Mouse (Mus musculus) embryo, embryonic 10 days (tissue): ENCODE data around the gene Fam228a.
A peak's percentile ranks its signal among the peaks of the same experiment; 100 is the strongest.
"Not testable (repeated sequence)": the region's sequence is repeated elsewhere in the genome, so short reads cannot be mapped to it uniquely, and the experiment has no call there.

Experiments used
- DNase-seq: peaks from one replicate; pipeline ENCODE4 v3.0.0-alpha.2; 2015; ENCODE audit warnings: low spot score

Fam228a gene

DNA sequence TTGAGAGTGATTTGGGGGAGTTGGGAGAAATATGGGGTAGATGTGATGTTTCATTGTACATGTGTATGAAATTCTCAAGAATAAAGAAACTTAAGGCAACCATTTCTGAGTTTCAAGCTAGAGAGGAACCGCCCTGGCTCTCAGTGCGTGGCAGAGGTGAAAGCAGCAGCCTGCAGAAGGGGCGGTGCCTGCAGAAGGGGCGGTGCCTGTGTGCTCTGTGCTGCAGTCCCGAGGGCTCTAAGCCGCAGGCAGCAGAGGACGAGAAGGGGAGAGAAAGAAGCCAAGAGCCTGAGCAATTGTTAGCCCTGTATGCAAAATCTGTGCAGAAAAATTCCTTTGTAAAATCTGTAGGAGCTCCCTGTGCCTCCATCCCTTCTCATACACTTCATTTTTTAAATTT lies 20.8 kb downstream of the Fam228a start:
- DNase-seq, result peak; percentile 74

DNA sequence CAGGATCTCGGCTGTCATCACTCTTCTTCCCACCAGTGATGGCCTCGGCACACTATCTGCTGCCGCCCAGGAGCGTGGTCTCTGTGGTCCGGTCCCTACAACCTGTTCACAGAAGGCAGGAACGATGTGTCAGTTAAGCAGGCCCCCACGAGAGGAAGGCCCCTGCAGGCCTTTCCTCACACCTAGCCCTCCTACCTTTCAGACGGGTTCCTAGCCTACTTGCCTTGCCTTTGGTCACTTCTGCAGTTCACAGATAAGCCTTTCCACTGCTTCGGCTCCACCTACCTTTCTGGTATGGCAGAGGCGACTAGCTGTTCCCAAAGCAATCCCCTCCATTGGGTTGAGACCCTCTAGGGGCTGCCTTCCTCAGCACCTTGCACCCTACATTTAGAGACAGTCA lies 22.6 kb downstream of the Fam228a start:
- DNase-seq, result no peak

DNA sequence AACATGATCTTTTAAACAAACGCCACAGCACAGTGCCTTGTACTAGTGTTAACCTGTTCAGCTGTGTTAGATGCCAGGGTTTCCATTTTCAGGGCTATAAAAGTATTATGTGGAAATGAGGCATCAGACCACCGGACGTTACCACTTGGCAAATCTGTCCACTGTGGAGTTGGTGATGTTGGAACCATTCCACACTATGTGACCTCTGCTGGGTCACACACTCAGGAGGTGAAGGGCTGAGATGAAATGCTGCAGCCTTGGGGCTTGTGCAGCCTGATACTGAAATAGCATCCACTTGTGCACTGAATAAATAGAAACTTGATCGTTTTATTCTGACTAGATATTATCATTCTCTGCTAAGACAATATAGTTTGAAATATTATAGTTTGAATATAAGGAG lies 24.9 kb downstream of the Fam228a start:
- DNase-seq, result no peak

DNA sequence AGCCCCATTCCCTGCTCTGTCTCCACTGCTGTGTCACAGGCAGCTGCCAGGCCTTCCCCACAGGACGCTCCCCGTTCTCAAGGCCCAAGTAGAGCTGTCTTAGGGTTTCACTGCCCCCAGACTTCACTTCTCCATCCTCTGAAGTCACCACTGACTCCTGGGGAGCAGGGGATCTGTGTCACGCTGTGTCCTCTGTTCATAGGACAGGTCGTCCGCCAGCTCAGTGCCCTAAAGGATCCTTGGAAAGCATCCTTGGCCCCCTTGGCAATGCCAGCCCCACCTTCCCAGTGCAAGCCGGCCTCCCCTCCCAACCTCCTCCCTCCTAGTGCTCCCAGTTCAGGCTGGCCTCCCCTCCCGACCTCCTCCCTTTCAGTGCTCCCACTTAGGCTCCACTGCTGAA lies 28.3 kb downstream of the Fam228a start:
- DNase-seq, result no peak

DNA sequence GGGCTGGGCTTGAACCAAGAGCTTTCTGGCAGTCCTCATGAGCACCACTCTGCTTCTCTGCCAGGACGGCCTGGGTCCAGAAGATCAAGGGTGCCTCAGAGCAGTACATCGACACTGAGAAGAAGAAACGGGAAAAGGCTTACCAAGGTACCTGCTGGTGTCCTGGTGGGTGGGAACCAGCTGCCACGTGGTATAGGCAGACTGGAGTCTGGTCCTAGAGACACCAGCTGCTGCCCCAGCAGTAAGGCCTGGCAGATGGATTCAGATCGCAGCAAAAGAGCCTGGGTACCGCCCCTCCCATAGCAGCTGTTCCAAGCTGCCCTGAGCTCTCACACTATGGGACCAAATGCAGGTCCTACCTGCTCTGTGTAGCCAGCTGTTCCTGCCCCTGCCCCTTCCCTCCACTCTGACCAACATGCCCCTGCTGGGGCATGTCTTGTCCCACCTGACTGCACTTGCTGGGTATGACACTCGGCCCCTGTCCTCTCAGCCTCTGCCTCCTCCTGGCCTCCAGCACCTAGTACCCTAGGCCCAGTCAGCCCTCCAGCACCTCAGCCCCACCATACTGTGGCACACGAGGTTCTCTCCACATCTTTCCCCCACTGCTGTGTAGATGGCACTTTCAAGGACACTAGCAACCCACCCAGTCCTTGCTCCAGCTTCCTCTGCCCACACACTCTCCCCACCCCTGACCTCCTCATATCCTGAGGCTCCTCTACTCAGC lies 29.2 kb downstream of the Fam228a start:
- no peak for DNase-seq

DNA sequence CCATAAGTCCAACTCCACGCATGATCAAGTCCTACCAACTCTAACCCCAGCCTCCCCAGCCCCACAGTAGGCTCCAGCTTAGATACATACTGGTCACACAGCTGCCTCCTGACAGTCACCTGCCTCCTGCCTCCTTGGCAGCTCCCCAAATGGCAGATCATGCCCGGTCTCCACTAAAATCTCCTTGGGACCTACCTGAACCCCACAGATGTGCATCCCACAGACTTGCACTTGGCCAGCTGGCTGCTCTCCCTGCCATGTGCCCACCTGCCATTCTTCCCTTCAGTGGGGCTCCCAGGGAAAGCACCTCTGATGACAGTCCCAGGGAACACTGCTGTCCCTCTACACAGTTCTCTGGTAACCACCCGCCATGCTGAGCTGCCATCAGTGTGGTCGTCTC lies 29.9 kb downstream of the Fam228a start:
- no peak for DNase-seq

DNA sequence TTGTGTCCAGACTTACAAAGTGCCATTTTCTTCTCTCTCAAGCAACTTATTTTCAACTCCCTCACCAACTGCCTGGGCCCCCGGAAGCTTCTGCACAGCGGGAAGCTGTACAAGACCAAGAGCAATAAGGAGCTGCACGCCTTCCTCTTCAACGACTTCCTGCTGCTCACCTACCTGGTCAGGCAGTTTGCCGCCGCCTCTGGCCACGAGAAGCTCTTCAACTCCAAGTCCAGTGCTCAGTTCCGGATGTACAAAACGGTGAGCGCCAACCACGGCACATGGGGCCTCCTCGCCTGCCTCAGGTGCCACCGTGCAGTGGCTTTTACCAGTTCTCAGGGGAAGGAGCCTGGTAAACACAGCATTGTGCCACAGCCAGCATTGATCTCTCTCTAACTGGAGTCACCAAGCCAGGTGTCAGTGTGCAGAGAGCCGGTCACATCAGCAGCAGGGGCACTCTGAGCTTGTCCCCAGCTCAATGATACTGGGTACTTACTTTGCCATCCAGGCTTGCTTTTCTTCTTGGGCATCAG lies 30.7 kb downstream of the Fam228a start:
- DNase-seq, result no peak

DNA sequence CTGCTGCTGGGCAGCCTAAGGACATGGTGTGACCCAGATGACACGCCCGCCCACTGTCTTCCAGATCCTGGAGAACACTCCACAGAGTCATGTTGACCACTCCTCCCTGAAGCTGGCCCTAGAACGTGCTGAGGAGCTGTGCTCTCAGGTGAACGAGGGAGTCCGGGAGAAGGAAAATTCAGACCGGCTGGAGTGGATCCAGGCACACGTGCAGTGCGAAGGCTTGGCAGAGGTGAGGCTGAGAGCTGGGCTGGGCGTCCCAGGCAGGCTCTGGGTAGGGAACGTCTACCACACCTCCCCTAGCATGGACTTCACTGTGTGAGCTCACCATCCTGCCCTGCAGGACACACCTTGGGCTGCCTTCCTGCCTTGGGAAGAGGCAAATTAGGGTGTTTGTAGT lies 31.3 kb downstream of the Fam228a start:
- DNase-seq, result no peak

DNA sequence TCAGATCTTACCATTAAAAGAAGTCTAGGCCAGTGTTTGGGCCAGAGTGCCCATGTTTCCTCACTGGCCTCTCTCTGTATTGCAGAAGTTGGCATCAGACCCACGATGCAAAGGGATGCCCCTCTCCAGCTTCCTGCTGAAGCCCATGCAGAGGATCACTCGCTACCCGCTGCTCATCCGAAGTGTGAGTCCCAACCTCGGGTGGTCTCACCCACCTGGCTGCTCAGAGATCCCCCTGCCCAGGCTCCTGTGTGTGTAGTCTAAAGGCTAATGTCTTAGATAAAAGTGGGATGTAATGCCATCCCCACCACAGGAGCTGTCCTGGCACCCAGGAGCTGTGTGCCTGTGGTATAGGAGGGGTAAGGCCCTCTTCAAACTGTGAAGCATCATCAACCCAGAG lies 32.1 kb downstream of the Fam228a start:
- DNase-seq, result no peak

DNA sequence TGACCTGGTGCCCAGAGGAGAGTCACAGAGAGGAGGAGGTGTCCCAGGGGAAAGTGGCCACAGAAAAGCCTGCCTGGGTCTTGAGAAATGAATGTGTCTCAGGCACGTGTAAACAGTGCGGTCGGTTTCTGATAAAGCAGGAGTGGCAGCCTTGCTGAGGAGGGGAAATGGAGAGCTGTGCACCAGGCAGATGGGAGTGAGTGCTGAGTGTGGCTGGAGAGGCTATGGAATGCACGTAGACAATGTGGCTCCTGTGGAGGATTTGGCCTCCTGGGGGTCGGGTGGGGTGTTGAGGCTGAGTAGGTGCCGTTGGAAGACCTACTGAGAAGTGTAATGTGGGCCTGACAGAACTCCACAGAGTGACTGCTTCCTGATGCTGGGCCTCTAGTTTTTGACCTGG lies 32.6 kb downstream of the Fam228a start:
- DNase-seq, result not testable (repeated sequence)

DNA sequence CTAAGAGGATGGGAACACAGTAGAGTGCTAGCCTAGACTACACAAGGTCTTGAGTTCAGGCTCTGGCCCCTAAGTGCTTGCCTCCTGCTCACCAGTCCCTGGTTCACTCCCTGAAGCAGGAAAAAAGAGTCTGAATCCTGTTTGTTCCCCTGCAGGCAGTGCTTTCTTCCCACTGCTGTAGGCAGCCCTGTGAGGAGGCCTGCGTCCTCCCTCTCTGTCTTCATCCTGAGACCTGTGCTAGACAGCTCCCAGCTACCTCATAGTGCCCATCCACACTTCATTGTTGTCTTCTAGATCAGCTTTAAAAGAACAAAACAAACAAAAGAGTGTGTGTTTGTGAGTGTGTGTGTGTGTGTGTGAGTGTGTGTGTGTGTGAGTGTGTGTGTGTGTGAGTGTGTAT lies 43.7 kb downstream of the Fam228a start:
- DNase-seq, result no peak

DNA sequence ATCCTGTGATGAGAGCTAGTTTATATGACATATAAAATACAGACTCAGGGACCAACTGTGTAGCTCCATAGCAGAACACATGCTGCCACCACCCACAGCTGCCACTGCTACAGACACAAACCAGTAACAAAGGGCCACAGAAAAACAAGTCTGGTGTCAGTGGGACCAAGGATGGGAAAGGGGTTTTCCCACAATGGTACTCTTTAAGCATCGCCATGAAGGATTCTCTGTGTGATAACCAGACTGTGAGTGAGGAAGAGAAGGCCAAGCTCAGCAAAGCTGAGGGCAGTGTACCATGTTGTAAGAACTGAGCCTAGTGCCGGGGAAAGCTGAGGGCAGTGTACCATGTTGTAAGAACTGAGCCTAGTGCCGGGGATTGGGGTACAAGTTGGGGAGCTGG lies 47.0 kb downstream of the Fam228a start:
- DNase-seq, result no peak

DNA sequence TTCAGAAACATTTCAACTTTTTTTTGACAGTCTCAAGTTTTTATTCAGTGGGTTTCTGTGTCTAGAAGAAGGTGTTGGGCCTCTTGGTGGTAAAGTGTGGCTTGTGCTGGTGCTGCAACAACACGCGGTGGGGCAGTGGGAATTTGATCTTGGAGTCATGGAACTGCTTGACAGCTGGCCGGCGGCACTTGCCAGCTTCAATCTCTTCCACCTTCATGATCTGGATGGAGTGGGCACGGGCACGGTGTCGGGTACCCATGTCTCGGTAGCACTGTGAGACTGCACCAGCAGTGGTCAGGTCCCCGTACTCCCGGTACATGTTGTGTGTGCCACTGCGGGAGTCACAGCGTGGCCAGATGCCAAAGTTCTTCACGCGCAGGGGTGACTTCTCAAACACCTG lies 48.9 kb downstream of the Fam228a start:
- DNase-seq, result no peak

DNA sequence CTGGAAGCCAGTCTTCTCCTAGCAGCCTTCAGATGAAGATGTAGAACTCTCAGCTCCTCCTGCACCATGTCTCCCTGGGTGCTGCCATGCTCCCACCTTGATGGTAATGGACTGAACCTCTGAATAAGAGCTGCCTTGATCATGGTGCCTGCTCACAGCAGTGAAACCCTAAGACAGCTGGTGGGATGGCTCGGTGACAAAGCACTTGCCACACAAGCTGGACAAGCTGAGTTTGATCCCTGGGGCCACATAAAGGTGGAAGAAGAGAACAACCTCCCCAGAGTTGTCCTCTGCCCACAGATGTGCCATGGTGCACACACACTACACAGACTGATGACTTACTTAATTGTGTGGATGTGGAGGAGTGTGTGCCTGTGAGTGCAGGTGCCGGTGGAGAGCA lies 49.8 kb downstream of the Fam228a start:
- no peak for DNase-seq

DNA sequence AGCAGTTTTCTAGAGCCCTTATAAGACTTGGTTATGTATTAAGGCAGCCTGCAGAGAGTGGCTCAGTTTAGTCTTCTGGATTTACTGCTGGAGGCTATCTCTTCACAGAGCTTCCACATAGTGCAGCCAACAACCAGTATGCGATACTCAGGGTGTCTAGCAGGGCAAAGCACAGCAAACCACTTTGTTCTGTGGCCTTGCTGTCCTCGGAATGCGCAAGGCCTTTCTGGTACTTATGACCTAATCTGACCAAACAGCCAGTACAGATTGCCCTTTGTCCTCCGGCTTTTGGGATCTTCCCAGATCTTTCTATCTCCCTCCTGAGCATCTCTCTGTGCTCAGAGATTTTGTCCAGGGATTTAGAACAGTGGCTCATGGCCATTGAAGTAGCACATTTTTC lies 52.8 kb downstream of the Fam228a start:
- no peak for DNase-seq

DNA sequence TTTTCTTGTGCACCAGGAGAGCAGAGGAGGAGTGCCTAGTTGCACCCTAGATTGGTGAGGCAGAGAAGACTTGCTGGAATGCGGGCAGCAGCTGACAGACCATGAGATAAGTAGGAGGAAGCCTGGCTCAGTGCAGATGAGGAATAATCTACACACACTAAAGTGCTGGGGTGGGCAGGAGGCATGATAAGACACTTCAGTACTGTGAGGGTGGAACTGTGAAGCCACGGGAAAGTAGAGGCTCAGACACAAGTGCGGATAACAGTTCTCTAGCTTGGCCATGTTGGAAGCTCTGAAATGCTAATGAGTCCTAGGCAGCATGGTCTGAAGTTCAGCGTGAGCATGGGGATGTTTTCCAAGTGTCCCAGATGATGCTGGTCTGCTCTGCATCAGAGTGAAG lies 58.3 kb downstream of the Fam228a start:
- DNase-seq, result peak; percentile 9

DNA sequence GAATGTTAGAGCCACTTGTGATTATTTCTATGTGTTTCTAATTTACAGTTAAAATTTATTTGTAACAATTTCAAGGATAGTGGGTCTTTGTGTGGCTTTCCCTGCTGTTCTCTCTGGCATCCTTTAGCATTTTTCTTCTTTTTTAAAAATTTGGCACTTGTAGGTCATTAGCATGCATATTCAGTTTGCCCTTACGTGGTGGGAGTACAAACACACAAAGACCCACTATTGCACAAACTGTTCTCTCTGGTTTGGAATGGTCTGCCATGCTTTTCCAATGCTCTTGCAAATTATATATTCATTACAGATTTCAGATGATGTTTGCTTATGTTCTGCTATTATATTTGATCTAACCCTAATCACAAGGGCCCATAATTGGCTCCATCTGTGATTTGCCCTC lies 61.9 kb downstream of the Fam228a start:
- DNase-seq, result no peak

DNA sequence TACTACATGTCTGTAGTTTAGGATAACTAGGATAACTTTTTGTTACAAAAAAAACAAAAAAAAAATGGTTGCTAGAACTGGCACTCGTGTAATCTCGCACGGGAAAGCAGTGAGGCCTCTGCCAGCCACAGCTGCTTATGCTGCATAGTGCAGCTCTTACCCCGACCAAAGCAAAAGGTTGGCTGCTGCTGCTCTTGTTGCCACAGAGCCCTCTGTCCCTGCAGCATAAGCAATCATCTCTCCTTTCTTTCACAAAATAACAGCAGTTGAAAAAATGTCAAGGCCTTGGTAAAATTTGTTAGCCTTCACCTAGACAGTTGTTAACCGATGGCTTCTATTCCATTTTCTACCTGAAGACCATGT lies 72.6 kb downstream of the Fam228a start:
- DNase-seq, result no peak

DNA sequence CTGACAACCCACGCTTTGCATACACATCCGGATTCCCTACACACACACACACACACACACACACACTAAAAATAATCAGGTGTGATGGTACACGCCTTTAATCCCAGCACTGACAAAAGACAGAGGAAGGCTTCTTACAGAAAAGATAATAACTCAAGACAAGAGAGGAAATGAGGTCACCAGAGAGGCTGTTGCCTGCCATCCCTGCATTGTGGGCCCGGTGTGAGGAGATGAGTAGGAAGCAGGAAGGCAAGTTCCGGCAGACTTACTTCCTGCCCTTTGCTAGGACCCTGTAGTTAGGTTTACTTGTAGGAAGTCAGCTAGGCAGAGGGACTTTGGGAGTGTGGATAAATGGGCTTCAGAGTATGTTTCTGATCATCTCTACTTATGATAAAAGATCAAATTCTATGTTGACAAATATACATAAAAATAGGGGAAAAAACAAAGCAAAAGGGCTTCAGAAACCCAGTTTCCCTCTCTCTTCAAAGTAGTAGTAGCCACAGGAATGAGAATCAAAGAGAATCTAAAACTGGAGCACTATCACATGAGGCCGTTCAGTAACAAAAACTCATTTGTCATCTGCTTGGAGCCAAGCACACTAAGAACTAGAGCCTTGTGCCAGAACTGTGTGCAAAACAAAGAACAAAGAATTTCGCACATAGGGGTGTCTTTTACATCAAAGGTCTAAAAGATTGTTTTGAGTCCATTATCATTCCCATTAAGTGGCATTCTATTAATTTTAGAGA lies 73.1 kb downstream of the Fam228a start:
- no peak for DNase-seq
